Mouse (Mus musculus): ENCODE measurements around the gene Myef2. TPM values are rescaled to one million over a fixed set of nuclear protein-coding genes. Genes with fewer than 3 reads are reported as not detected.

Myef2 gene
- polyA plus RNA-seq (2012; rRNA removed), result 195 and 254 TPM in 2 replicates

DNA sequence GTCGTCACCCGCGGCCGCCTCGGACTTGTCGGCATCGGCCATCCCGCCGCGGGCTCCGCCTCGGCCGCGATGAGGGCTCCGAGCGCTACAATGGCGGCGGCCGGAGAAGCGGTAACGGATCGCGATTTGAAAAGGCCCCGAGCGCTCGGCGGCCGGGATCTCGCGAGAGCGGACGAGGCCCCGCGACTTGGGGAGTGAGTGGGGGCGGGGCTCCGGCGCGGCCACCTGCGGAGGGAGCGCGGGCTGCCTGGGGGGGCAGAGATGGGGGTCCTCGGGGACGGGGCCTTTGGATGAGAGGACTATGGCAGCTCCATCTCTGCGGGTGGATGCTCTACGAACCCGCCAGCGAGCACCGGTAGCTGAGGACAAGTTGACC, at the start of gene Myef2:
Myef2 (minus strand) TSS at position 185 of the 376 bp plus-strand sequence.

DNA sequence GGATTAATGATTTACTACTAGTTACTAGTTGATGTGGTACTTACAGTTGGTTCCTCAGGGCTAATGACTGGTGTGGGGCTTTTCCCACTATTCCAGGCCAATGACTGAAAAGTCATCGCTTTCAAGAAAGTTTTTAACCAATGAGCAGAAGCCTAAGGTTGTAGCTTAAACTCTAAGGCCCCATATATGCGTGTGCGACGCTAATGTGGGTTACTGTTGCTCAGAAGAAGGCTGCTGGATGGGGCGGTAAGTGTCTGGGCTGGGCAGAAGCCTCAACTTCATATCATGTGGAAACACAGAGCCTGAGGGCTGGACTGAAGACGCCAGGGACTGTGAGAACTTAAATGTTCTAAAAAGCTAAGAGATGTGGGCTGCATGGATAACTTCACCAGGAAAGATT, 28.9 kb upstream of the Myef2 start, which contains the start of gene Slc12a1:
Slc12a1 (plus strand) TSS at position 118 of the 400 bp plus-strand sequence.

DNA sequence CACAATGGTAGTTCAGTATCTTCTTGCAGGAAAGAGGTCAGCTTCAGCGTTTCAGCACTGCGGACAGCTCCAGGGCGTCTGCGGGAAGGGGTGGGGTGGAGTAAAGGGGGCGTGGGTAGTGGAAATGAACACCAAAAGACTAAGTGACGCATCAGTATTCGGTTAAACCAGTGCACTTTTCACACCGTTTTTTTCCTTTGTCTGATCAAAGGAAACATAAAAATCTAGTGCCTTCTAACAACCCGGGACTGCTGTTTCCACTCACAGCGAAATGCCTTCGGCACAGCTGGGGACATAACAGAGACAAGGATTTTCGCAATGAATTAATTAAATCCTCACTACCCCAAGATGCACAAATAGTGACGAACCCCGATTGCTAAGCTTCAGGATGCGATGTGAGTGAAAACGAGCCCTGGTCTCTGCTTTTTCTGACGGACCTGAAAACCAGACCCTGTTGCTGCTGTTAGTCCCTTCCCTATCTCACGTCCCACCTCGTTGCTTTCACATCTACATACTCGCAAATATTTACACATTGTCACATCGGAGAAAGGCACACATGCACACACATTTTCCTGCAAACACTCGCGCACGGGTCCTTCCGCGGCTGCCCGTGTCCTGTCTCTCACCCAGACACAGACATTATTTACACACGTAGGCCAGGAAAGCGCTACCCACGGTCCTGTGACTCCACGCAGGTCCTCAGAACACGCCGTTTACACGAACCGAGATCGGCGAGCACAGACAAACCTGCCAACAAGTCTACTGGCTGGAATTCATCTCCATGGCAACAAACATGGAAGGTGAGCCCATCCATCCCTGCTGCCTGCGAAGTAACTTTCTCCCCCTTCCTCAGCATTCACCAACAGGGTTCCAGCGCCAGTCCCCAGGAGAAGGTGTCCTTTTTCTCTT, 12.7 kb upstream of the Myef2 start, which contains the start of gene Ctxn2:
Ctxn2 (plus strand) TSS at position 790 of the 909 bp plus-strand sequence.

DNA sequence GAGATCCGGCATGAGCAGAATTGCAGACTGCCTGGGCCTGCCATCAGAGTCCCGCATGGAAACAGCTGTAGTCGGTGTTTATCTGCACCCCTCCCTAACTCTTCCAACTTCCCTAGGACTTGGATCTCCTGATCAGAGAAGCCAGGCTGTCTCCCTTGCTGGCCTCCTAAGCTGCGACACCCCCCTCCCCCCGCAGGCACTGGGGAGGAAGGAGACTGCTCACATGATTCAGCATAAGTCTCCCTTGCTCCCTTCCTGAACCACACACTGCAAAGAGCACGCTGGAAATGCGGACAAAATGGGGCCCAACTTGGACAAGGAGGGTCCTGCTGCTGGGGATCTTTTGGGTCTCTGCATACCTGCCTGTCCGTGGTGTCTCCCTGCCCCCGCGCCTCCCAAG, 55.6 kb downstream of the Myef2 start, which contains the start of gene Slc24a5:
Slc24a5 (plus strand) TSS at position 231 of the 400 bp plus-strand sequence.

Other genes starting within 250 kb of the Myef2 start
- 0.59 and 3.6 TPM in 2 replicates for gene Slc24a5, start 55.5 kb downstream of the Myef2 start, polyA plus RNA-seq (2012; rRNA removed)
- 0.07 and 0.16 TPM in 2 replicates for gene Ctxn2, start 13.0 kb upstream of the Myef2 start, polyA plus RNA-seq (2012; rRNA removed)
- 0.07 TPM in 1 of 2 replicates, not detected in the other for gene Slc12a1, start 28.8 kb upstream of the Myef2 start, polyA plus RNA-seq (2012; rRNA removed)
- gene Dut, start 123.5 kb upstream of the Myef2 start, polyA plus RNA-seq (2012; rRNA removed), result 143 and 272 TPM in 2 replicates

Data from central nervous system, embryonic 11.5 days (tissue).